Mouse (Mus musculus): ENCODE results near the gene Acsf3.

GRCm38 (mm10) chr8:122751342-122751741 is 23.9 kb upstream of the Acsf3 start:
- TF ChIP-seq CTCF (IDR thresholded peaks at IDR 0.05; ENCODE audit: low read depth) (no peak), EP300 (IDR thresholded peaks at IDR 0.05; ENCODE audit: low read depth) (no peak)
